Mouse (Mus musculus) T-helper 1 cell (primary cell): ENCODE data around the gene Clcn3.

ENCODE experiments used
- in situ Hi-C: fragments of 300-600 bp; cut with MboI, MseI; formaldehyde crosslinking; loops from one replicate; pipeline ENCODE4 v1.15.1; 2025; ENCODE audit warnings: high pct_unique_total_duplicates

Clcn3 gene

DNA sequence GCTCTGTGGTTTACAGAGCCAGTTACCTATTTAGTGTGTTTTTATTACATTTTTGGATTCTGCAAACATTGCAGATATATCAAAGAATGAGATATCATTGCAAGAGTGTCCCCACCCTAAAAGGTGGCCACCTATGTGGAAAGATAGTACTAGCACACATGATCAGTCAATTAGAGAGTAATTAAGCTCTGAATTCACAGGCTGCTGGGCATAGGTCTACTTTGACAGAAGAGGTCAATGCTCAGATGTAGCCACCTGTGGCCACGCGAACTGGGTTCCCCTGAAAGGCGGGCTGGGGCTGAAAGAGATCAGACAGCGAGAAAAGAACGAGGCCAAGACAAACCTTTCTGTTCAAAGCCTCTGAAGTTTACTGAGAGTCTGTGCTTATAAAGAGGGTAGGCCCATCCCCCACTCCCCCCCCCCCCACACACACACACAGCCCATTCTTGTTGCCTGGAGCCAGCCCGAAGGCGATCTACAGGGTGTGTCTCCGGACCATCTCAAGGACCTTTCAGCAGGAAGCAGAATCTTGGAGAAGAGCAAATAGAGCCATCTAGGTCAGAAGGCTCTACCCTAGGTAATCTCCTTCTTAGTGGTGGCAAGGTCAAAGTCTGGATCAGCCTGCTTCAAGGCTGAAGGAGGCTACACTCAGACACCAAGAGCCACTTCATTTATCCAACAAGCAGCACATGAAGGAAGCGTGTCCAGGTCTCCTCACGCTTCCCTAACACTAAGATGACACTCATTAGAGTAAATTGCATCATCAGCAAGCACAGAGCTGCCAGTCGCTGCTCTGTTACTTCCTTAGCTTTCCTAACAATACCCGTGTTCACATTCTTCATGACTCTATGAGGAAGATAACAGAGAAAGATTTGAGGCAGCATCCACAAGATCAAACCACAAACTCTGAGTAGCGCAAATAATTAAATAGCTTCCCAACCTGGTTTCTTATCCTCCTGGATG lies 112.6 kb downstream of the Clcn3 start:
- in situ Hi-C loops = no loop called here

DNA sequence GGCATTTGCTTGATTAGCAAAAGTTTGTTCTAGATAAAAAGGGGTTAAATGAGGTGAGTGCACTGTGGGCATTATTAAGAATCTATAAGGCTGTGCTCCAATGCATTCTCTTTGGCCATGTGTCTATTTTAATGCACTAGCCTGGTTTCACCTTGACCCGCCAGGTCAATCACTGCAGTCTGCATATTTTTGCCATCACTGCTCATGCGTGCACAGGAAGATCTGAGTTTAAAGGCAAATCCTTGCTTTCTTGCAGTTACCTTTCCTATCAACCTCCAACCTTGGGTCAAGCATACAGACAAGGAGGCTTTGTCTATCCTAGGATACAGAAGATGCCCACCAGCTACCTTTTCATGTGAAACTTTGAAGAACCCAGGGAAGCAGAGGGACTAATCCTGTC lies 113.3 kb downstream of the Clcn3 start:
- in situ Hi-C loops = no loop called here

- in situ Hi-C loops = no loop called here
Observed at GRCm38 (mm10) chr8:60868236-60868965, 114.7 kb downstream of the Clcn3 start.

- in situ Hi-C loops = no loop called here
Observed at GRCm38 (mm10) chr8:60867468-60868115, 115.5 kb downstream of the Clcn3 start.

GRCm38 (mm10) chr8:60865504-60866114 lies 117.5 kb downstream of the Clcn3 start:
- in situ Hi-C loops = no loop called here

DNA sequence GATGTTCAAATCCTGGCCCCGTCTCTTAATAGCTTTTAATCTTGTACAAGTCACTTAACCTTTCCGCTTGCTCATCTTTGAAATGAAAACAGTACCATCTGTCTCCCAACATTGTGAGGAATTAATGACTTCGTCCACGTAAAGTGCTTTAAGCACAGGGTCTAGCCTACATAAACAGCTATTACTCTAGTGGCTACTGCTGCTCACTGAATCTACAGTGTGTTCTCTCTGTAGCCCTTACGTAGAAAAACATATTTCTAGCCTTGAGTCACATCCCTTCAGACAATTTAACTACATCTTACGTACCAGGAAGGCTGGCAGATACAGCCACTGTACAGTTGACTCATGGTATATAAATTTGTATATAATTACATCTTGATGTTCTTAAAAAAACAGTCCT lies 118.2 kb downstream of the Clcn3 start:
- in situ Hi-C loops = no loop called here

DNA sequence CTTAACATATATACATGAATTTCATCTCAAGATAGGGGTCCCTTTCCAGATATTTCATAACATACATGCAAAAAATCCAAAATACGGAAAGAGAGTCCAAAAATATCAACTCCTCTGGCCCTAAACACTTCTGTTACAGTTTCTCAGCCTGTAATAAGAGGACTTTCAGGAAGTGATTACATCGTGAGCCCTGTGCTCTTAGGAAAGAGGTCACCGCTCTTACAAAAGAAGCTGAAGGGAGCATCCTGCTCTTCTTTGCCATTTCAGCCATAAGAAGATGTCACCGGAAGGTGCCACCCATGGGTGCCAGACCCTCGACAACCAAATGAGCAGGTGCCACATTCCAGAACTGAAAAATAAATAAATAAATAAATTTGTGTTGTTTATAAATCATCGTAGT lies 121.3 kb downstream of the Clcn3 start:
- in situ Hi-C loops = no loop called here

DNA sequence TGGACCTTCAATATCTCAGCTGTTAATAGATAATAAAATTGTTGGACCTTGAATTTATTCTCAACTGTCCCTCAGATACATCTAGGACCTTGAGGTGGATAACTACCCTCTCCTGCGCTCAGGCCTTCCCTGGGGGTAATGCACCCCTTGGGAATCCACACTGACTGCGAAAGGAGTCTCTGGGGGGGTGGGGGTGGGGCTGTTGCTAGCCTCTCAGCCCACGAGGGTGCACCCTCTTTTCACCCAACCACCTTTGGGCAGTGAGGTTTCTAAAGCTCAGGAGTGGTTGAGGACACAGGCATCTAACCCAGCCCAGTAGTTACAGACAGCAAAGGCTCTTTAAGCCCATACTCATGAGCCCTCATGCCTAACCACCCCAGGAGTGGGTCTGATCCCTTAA lies 122.4 kb downstream of the Clcn3 start:
- in situ Hi-C loops = no loop called here
